Mouse (Mus musculus) neural tube, embryonic 14.5 days (tissue): Measurements from ENCODE around the gene Slc1a1. TPM values are rescaled to one million over a fixed set of nuclear protein-coding genes. Genes with fewer than 3 reads are reported as not detected.

Experiments used
- ATAC-seq: fragments of 200-750 bp; cut with Nextera tagmentation; 2 replicates; pipeline ENCODE4 v1.8.0; 2017; ENCODE audit warnings: low read depth, mild to moderate bottlenecking, moderate TSS enrichment, moderate library complexity
- H3K27ac ChIP-seq: fragments of 300-500 bp; sonication (generic); 2 replicates; pipeline ENCODE4 v1.5.1; 2014; ENCODE audit warnings: low read depth, mild to moderate bottlenecking, control low read depth, low read length, moderate library complexity, mixed read lengths
- H3K27me3 ChIP-seq: fragments of 300-500 bp; sonication (generic); 2 replicates; pipeline ENCODE4 v1.6.1; 2014; ENCODE audit warnings: low read length; ENCODE audit not compliant: control insufficient read depth, insufficient read depth
- H3K36me3 ChIP-seq: fragments of 300-500 bp; sonication (generic); 2 replicates; pipeline ENCODE4 v1.6.1; 2014; ENCODE audit warnings: low read length, mixed read lengths; ENCODE audit not compliant: control insufficient read depth, insufficient read depth
- H3K4me1 ChIP-seq: fragments of 300-500 bp; sonication (generic); 2 replicates; pipeline ENCODE4 v1.6.1; 2014; ENCODE audit warnings: low read length; ENCODE audit not compliant: control insufficient read depth, insufficient read depth
- H3K4me2 ChIP-seq: fragments of 300-500 bp; sonication (generic); 2 replicates; pipeline ENCODE4 v1.6.1; 2014; ENCODE audit warnings: mild to moderate bottlenecking, low read depth, low read length, control low read depth
- H3K4me3 ChIP-seq: fragments of 300-500 bp; sonication (generic); 2 replicates; pipeline ENCODE4 v1.5.1; 2014; ENCODE audit warnings: low read depth, low read length, control low read depth, mixed read lengths
- H3K9ac ChIP-seq: fragments of 300-500 bp; sonication (generic); replicated peaks from 2 replicates; pipeline ENCODE4 v1.6.1; 2014; ENCODE audit warnings: low read depth, mild to moderate bottlenecking, control low read depth, low read length, mixed read lengths
- H3K9me3 ChIP-seq: fragments of 300-500 bp; sonication (generic); 2 replicates; pipeline ENCODE4 v1.6.1; 2016; ENCODE audit warnings: low read length; ENCODE audit not compliant: control insufficient read depth
- WGBS: fragments of 180-500 bp; shearing (Covaris S2); extraction: QIAGEN DNeasy Blood & Tissue Kit; methylation state at CpG from one replicate; pipeline ENCODE4 v1.1.7; 2014; 5-methylcytosine and 5-hydroxymethylcytosine counted together
- polyA plus RNA-seq: library from polyadenylated mRNA; unstranded; fragments of >200 nt; fragmentation: Nextera tagmentation; extraction: Ambion mirVana; gene quantifications from 2 replicates; pipeline ENCODE4 v1.2.1, GENCODE M21; 2014

Gene Slc1a1
- polyA plus RNA-seq, 1 experiment from 2014 or later: 42.2 TPM

GRCm38 (mm10) chr19:28807497-28807871, 27.4 kb upstream of the Slc1a1 start:
- 78% methylated on average over 2 of the region's 2 CpGs for WGBS
- no peak for ATAC-seq
- H3K4me2 ChIP-seq: no peak overlapping the region
- no peak overlapping the region for H3K27ac ChIP-seq
- no peak overlapping the region for H3K4me3 ChIP-seq
- H3K9me3 ChIP-seq: no peaks in the 10 kb centered on the region
- no peaks in the 10 kb centered on the region for H3K27me3 ChIP-seq
- no peak overlapping the region for H3K9ac ChIP-seq
- H3K4me1 ChIP-seq: no peaks in the 10 kb centered on the region
- no peaks in the 10 kb centered on the region for H3K36me3 ChIP-seq

DNA sequence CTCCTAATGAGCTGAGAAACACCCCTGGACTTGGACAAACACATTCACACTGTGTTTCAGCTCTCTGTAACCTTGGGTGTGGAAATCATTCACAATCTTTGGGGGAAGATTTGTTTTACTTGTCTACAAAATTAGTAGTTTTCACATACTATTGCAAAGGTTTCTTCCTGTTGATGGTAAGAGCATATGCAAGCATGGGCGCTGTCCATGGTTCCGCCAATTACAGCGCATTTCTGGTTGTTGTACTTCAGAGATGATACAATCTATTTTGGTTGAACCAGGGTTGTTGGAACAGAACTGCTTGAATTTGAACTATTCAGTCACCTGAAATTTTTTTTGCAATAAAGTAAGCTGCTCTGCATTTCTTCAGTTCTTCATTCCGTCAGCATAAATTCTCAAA, 16.6 kb upstream of the Slc1a1 start:
- Histone ChIP-seq H3K4me1 (no peaks in the 10 kb centered on the region), H3K27ac (no peak overlapping the region), H3K27me3 (no peaks in the 10 kb centered on the region), H3K36me3 (no peaks in the 10 kb centered on the region), H3K9ac (no peak overlapping the region), H3K9me3 (no peaks in the 10 kb centered on the region), H3K4me3 (no peak overlapping the region), H3K4me2 (no peak overlapping the region)
- 86% methylated on average over 4 of the region's 4 CpGs for WGBS
- no peak for ATAC-seq

- Histone ChIP-seq H3K4me1 (no peaks in the 10 kb centered on the region), H3K9ac (0 out of 2 replicates have a peak overlapping the region, but pooled peaks have one; percentile 25), H3K4me3 (no peak overlapping the region), H3K27ac (no peak overlapping the region), H3K9me3 (no peaks in the 10 kb centered on the region), H3K36me3 (no peaks in the 10 kb centered on the region), H3K4me2 (peak overlapping the region; percentile 35), H3K27me3 (no peaks in the 10 kb centered on the region)
- WGBS: 23% methylated on average over 15 of the region's 15 CpGs
- ATAC-seq: peak; percentile 31; the same call in 1 of the 2 replicates
These were observed 7.0 kb upstream of the Slc1a1 start for GRCm38 (mm10) chr19:28827697-28828328.

GRCm38 (mm10) chr19:28831324-28831723, 3.5 kb upstream of the Slc1a1 start:
- H3K9ac ChIP-seq: no peak overlapping the region
- H3K4me1 ChIP-seq: 0 out of 2 replicates have a peak, but pooled peaks cover 3% of the 10 kb centered on the region
- no peak for ATAC-seq
- H3K4me3 ChIP-seq: no peak overlapping the region
- no peak overlapping the region for H3K4me2 ChIP-seq
- no peaks in the 10 kb centered on the region for H3K9me3 ChIP-seq
- no peak overlapping the region for H3K27ac ChIP-seq
- H3K36me3 ChIP-seq: no peaks in the 10 kb centered on the region
- no peaks in the 10 kb centered on the region for H3K27me3 ChIP-seq

DNA sequence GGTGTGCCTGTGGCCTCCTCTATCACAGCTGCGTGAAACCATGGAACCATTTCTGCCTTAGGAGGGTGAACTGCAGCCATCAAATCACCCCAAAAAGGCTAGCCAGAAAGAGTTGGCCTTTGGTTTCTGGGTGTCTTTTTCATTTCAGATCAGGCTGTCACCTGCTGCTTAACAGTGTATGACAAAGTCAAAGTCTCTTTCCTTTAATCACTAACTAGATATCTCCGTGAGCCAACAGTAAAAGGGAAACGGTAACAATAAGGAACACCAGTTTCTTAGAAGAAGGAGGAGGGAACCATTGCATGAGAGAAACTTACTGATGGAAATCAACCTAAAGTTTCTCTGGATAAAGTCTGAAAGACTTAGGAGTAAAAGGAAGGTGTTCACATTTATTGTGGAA, 2.2 kb upstream of the Slc1a1 start:
- no peaks in the 10 kb centered on the region for H3K9me3 ChIP-seq
- H3K4me3 ChIP-seq: no peak overlapping the region
- no peak for ATAC-seq
- 0 out of 2 replicates have a peak, but pooled peaks cover 3% of the 10 kb centered on the region for H3K4me1 ChIP-seq
- WGBS: 94% methylated on average over 3 of the region's 3 CpGs
- H3K36me3 ChIP-seq: no peaks in the 10 kb centered on the region
- no peak overlapping the region for H3K4me2 ChIP-seq
- H3K27me3 ChIP-seq: no peaks in the 10 kb centered on the region
- no peak overlapping the region for H3K9ac ChIP-seq
- H3K27ac ChIP-seq: no peak overlapping the region

GRCm38 (mm10) chr19:28834388-28834787, 461 bp upstream of the Slc1a1 start:
- Histone ChIP-seq H3K36me3 (no peaks in the 10 kb centered on the region), H3K9ac (peak overlapping the region; percentile 75; the same call in 1 of the 2 replicates), H3K27me3 (no peaks in the 10 kb centered on the region), H3K4me1 (0 out of 2 replicates have a peak, but pooled peaks cover 3% of the 10 kb centered on the region), H3K27ac (no peak overlapping the region), H3K4me2 (peak overlapping the region; percentile 77), H3K4me3 (peak overlapping the region; percentile 51), H3K9me3 (no peaks in the 10 kb centered on the region)
- WGBS: 8% methylated on average over 10 of the region's 10 CpGs
- peak; percentile 60 for ATAC-seq

- H3K9me3 ChIP-seq: no peaks in the 10 kb centered on the region
- H3K4me3 ChIP-seq: peak overlapping the region; percentile 51
- peak overlapping the region; percentile 77 for H3K4me2 ChIP-seq
- H3K27me3 ChIP-seq: no peaks in the 10 kb centered on the region
- peak overlapping the region; percentile 75; the same call in 1 of the 2 replicates for H3K27ac ChIP-seq
- ATAC-seq: no peak; the same call in none of the 2 replicates
- peak overlapping the region; percentile 75 for H3K9ac ChIP-seq
- H3K4me1 ChIP-seq: 0 out of 2 replicates have a peak, but pooled peaks cover 3% of the 10 kb centered on the region
- WGBS: 9% methylated on average over 9 of the region's 9 CpGs
- H3K36me3 ChIP-seq: no peaks in the 10 kb centered on the region
These were observed 633 bp downstream of the Slc1a1 start for GRCm38 (mm10) chr19:28835500-28835864.

GRCm38 (mm10) chr19:28836116-28836515, 1.3 kb downstream of the Slc1a1 start:
- Histone ChIP-seq H3K27me3 (no peaks in the 10 kb centered on the region), H3K4me2 (peak overlapping the region; percentile 77), H3K27ac (no peak overlapping the region), H3K36me3 (no peaks in the 10 kb centered on the region), H3K4me3 (peak overlapping the region; percentile 51), H3K4me1 (0 out of 2 replicates have a peak, but pooled peaks cover 3% of the 10 kb centered on the region), H3K9ac (0 out of 2 replicates have a peak overlapping the region, but pooled peaks have one; percentile 75), H3K9me3 (no peaks in the 10 kb centered on the region)
- ATAC-seq: no peak
- 60% methylated on average over 3 of the region's 3 CpGs for WGBS

GRCm38 (mm10) chr19:28836651-28837410, 2.0 kb downstream of the Slc1a1 start:
- no peaks in the 10 kb centered on the region for H3K9me3 ChIP-seq
- H3K4me1 ChIP-seq: 0 out of 2 replicates have a peak, but pooled peaks cover 3% of the 10 kb centered on the region
- peak overlapping the region; percentile 51; the same call in 1 of the 2 replicates for H3K4me3 ChIP-seq
- ATAC-seq: no peak
- no peaks in the 10 kb centered on the region for H3K36me3 ChIP-seq
- no peak overlapping the region for H3K9ac ChIP-seq
- H3K27me3 ChIP-seq: no peaks in the 10 kb centered on the region
- H3K4me2 ChIP-seq: peak overlapping the region; percentile 77
- H3K27ac ChIP-seq: no peak overlapping the region
- 76% methylated on average over 11 of the region's 11 CpGs for WGBS
